Mouse (Mus musculus) monocyte, adult 5-6 weeks (primary cell): ENCODE data around the gene Tcf15. TPM values are rescaled to one million over a fixed set of nuclear protein-coding genes. Genes with fewer than 3 reads are reported as not detected.

Source experiments
- ATAC-seq: fragments of 153-309, 156-312 bp; replicated peaks from 2 replicates; pipeline ENCODE4 v1.8.0; 2017; ENCODE audit warnings: mild to moderate bottlenecking; ENCODE audit not compliant: low TSS enrichment, insufficient number of reproducible peaks, severe bottlenecking, poor library complexity, low FRiP score
- total RNA-seq: library from RNA; stranded (forward); fragments of 200-1000, 200-491, 200-594 nt; gene quantifications from 3 replicates; pipeline ENCODE4 v1.2.3, GENCODE M21; 2017

Gene Tcf15
- total RNA-seq, 1 experiment from 2014 or later: not detected

DNA sequence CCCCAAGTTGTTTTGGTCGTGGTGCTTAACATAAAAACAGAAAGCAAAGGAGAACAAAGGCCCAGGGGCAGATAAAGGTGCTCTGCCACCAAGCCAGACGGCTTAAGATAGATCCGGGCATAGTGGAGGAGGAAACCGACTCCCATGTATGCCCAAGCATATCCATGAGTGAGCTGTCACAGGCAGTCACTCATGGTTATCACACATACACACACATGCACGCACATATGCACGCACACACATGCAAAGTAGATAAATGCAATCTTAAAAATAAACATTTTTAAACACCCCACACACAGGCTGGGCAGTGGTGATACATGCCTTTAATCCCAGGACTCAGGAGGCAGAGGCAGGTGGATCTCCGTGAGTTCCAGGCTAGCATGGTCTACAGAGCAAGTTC lies 25.7 kb upstream of the Tcf15 start:
- no peak for ATAC-seq

- no peak for ATAC-seq
These were observed 24.0 kb upstream of the Tcf15 start for GRCm38 (mm10) chr2:152119228-152119865.

DNA sequence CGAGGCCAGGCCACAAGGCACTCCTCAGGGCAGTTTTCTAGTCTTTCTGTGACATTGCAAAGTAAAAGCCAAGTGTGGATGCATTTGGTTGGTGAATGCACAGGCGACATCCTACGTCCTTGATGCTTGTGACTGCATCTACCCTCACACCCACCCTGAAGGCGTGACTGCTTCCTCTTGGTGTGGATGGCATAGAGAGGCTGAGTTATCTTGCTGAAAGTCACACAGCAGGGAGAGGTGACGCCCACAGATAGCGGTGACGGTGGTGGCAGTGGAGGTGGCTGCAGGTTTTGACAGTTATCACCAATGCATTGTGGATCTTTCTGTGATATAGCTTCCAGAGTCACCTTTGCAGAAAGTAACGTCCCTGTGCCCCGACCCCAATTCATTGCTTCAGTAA lies 20.5 kb upstream of the Tcf15 start:
- no peak for ATAC-seq

GRCm38 (mm10) chr2:152128597-152128996 lies 14.8 kb upstream of the Tcf15 start:
- ATAC-seq: no peak

- ATAC-seq: no peak
These were observed 13.6 kb upstream of the Tcf15 start for GRCm38 (mm10) chr2:152129778-152130177.

- no peak for ATAC-seq
These were observed 11.3 kb upstream of the Tcf15 start for GRCm38 (mm10) chr2:152132016-152132415.

GRCm38 (mm10) chr2:152132691-152133090 lies 10.7 kb upstream of the Tcf15 start:
- no peak for ATAC-seq

DNA sequence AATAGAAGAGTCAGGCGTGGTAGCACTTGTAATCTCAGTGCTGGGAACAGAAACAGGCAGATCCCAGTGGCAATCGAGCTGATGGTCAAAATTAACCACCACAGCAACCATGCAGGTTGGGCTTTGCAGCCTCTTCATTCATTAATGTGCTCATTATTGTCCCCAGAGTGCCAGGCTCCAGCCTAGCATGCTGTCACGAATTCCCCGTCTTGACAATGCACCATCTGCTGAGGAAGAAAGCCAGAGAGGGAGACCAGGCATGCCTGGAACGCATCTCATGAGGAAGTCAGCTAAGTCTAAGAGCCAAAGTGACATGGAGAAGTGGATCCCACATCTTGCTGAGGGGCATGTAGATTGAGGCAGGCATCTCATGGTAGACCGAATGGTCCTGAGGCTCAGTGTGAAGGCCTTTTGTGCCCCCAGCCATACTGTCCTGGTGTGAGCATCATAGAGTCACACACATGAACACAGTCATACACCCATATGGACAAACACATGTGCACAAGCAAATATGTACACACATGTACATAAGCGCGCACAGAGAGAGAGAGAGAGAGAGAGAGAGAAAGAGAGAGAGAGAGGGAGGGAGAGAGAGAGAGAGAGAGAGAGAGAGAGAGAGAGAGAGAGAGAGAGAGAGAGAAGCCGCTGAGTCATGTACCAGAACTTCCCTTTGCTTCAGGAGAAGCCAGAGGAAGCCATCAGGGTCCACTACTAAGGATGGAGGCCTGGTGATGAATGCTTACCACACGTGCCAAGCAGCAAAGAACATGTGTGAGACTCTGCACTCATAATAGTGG lies 4.0 kb upstream of the Tcf15 start:
- no peak for ATAC-seq

GRCm38 (mm10) chr2:152140941-152141340 lies 2.4 kb upstream of the Tcf15 start:
- no peak for ATAC-seq

GRCm38 (mm10) chr2:152141491-152141890 lies 1.9 kb upstream of the Tcf15 start:
- no peak for ATAC-seq

DNA sequence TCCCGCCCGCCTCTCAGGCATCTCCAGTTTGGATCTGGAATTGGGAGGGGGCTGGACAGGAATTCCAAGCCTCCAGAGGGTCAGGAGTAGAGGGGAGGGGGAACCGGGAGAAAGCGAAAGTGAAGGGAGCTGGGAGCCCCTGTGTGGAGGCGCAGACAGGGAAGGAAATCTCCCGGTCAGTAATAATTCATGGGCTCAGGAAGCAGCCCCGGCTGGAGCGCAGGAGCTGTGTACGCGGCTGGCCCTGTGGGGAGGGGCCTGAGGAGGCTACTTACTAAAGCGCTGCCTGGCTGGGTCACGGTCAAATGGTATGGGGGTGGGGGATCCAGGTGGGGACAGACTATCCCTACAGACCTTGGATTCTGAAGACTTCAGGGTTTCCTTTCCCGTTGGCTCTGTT lies 1.3 kb upstream of the Tcf15 start:
- ATAC-seq: no peak

GRCm38 (mm10) chr2:152142571-152142970 lies 790 bp upstream of the Tcf15 start:
- no peak for ATAC-seq

DNA sequence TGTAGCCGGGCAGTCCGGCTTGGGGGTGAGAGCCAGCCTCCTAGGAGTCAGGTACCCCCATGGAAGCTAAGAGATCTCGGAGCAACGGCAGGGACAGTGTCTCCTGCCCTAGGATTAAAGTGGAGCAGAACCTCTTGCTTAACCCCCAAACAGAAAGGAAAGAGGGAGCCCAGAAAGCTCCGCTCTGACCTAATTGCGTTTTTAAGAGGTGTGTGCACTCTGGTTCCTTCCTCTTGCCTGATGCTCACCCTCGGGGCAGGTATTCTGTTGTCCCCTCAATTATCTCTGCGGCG lies 743 bp downstream of the Tcf15 start:
- ATAC-seq: no peak

- ATAC-seq: no peak
These were observed 1.1 kb downstream of the Tcf15 start for GRCm38 (mm10) chr2:152144501-152144900.

- no peak for ATAC-seq
These were observed 2.4 kb downstream of the Tcf15 start for GRCm38 (mm10) chr2:152145711-152146110.

DNA sequence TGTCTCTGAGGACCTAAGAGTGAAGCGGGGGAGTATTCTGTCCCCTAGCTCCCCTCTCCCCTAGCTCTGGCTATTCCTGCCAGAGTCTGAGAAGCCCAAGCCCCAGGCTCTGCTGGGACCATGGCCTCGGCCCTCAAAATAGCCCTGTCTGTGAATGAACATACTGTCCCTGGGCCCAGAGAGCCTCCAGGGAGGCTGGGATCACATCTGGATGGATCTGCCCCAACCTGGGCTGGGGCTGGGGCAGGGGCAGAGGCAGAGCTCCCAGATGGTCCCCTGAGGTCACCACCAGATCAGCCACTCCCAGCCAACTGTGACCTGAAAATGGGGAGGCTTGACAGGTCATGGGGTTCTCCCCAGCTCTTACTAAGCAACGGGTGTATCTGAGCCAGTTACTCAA lies 3.7 kb downstream of the Tcf15 start:
- no peak for ATAC-seq

DNA sequence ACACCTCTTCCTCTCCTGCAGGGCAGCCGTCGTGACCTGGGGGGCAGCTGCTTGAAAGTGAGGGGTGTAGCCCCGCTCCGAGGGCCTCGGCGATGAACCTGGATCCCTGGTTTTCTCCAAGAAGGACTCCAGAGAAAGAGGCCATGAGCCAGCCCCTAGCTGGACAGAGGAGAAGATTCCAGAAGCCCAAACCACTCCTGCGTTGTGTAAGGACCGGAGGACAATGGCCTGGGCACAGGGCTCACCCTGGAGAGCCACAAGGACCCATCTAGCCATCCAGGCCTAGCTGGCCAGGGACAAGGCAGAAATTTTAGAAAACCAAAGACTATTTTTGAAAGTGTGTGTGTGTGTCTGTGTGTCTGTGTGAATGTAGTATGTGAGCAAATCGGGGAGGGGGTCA lies 5.3 kb downstream of the Tcf15 start:
- ATAC-seq: no peak

- ATAC-seq: no peak
These were observed 6.5 kb downstream of the Tcf15 start for GRCm38 (mm10) chr2:152149891-152150290.

DNA sequence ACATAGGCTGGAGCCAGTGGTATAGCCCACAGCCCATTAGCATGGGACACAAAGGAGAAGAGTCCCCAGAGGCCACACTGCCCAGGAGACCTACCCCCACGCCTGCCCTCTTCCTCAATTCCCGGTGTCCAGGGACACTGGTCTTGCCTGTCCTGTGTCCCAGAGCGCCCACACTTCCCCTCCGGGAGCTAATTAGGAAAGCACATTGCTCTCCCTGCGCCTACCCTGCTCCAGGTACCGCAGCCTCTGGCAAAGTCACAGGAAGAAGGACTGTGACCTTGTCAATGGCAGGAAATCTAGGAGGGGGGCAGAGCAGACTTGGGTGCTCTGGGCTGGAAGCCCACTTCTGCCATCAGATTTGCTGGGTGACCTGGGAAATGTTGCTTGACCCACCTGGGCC lies 7.0 kb downstream of the Tcf15 start:
- no peak for ATAC-seq

DNA sequence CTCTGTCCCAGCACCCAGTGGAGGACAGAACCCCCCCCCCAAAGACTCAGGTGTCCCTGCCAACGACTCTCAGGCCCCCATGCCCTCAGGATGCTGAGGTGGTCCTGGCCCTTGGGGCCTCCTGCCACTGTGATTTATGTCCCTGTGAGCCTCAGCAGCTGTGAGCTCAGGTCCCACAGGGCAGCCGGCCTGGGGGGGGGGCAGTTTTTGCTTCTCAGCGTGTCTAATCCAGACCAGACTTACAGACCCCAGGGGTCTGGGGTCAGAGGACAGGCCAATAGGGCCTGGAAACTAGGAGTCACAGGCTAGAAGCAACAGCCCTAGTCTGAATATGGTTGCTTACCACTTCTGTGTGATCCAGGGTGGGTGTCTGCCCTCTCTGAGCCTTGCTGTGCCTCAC lies 10.0 kb downstream of the Tcf15 start:
- no peak for ATAC-seq
